Mouse (Mus musculus): ENCODE measurements at regions not wholly inside any gene's neighbourhood (a gene's known extent, or its start where the extent isn't known, plus 50 kb on each side); places are given as distances from the start of the nearest gene placed in this dataset.
A peak's percentile ranks its signal among the peaks of the same experiment; 100 is the strongest.

GRCm38 (mm10) chr2:117541471-117541870 is 198.7 kb upstream of the Rasgrp1 start:
- TF ChIP-seq CTCF (IDR thresholded peaks at IDR 0.05; ENCODE audit: extremely low read depth, insufficient read length, insufficient replicate concordance, low read depth, low read length) (peak; percentile 41; the same call in 1 of the 2 replicates), POLR2A (IDR thresholded peaks at IDR 0.05; ENCODE audit: low read depth, low read length) (no peak)

All from small intestine, adult 2 months (tissue).